Mouse (Mus musculus) myocyte (in vitro differentiated cells): ENCODE measurements around the gene Hist2h3c2. TPM values are rescaled to one million over a fixed set of nuclear protein-coding genes. Genes with fewer than 3 reads are reported as not detected.
"Not testable (repeated sequence)": the region's sequence is repeated elsewhere in the genome, so short reads cannot be mapped to it uniquely, and the experiment has no call there.

Experiments
- H3K27me3 ChIP-seq: one replicate; pipeline ENCODE4 v1.6.1; 2011; ENCODE audit not compliant: control insufficient read depth, insufficient read depth, insufficient read length
- H3K36me3 ChIP-seq: one replicate; pipeline ENCODE4 v1.6.1; 2011; ENCODE audit not compliant: control insufficient read depth, insufficient read depth
- H3K4me2 ChIP-seq: one replicate; pipeline ENCODE4 v1.6.1; 2011; ENCODE audit warnings: low read depth, control low read depth
- H3K4me3 ChIP-seq: one replicate; pipeline ENCODE4 v1.5.1; 2011; ENCODE audit warnings: mild to moderate bottlenecking, control low read depth, moderate library complexity
- H3K79me2 ChIP-seq: one replicate; pipeline ENCODE4 v1.6.1; 2011; ENCODE audit not compliant: control insufficient read depth, insufficient read depth
- H3ac ChIP-seq: one replicate; pipeline ENCODE4 v1.6.1; 2011; ENCODE audit not compliant: control insufficient read depth, insufficient read length
- CEBPB ChIP-seq: IDR thresholded peaks from 2 replicates; pipeline ENCODE4 v1.6.1; 2011; ENCODE audit warnings: mild to moderate bottlenecking, moderate library complexity; ENCODE audit not compliant: poor library complexity, insufficient read depth, severe bottlenecking
- E2F4 ChIP-seq: IDR thresholded peaks from one replicate; pipeline ENCODE4 v1.6.1; 2011; ENCODE audit warnings: mild to moderate bottlenecking, control low read depth, moderate library complexity; ENCODE audit not compliant: insufficient read depth
- MAX ChIP-seq: IDR thresholded peaks from one replicate; pipeline ENCODE4 v1.6.1; 2011; ENCODE audit warnings: low read depth, mild to moderate bottlenecking, control low read depth
- MYOD1 ChIP-seq, 3 experiments: IDR thresholded peaks; one replicate each; pipeline ENCODE4 v1.6.1; 2011; ENCODE audit warnings: control low read depth in 2 of 3, low read depth in 2 of 3, mild to moderate bottlenecking in 2 of 3, moderate library complexity in 1 of 3; ENCODE audit not compliant: insufficient read length in 2 of 3, control insufficient read depth in 1 of 3
- MYOG ChIP-seq, 3 experiments: IDR thresholded peaks; one replicate each; pipeline ENCODE4 v1.6.1; 2011; ENCODE audit warnings: control low read depth in 2 of 3, low read depth in 2 of 3, mild to moderate bottlenecking in 2 of 3; ENCODE audit not compliant: insufficient read length in 2 of 3, control insufficient read depth in 1 of 3, insufficient read depth in 1 of 3
- POLR2A ChIP-seq: IDR thresholded peaks from one replicate; pipeline ENCODE4 v1.6.1; 2011; ENCODE audit warnings: low read depth, mild to moderate bottlenecking, control low read depth, moderate library complexity; ENCODE audit not compliant: insufficient read length
- POLR2AphosphoS2 ChIP-seq: IDR thresholded peaks from one replicate; pipeline ENCODE4 v1.6.1; 2011; ENCODE audit warnings: low read depth, control low read depth; ENCODE audit not compliant: insufficient read length
- REST ChIP-seq: IDR thresholded peaks from one replicate; pipeline ENCODE4 v1.6.1; 2011; ENCODE audit warnings: mild to moderate bottlenecking, control low read depth, moderate library complexity; ENCODE audit not compliant: insufficient read depth, insufficient read length
- SRF ChIP-seq: IDR thresholded peaks from one replicate; pipeline ENCODE4 v1.6.1; 2011; ENCODE audit warnings: low read depth; ENCODE audit not compliant: control insufficient read depth, insufficient read length
- TCF12 ChIP-seq: IDR thresholded peaks from one replicate; pipeline ENCODE4 v1.6.1; 2011; ENCODE audit warnings: mild to moderate bottlenecking, control low read depth; ENCODE audit not compliant: poor library complexity, insufficient read depth, severe bottlenecking
- TCF3 ChIP-seq: IDR thresholded peaks from one replicate; pipeline ENCODE4 v1.6.1; 2011; ENCODE audit warnings: low read depth, control low read depth; ENCODE audit not compliant: insufficient read length
- USF1 ChIP-seq: IDR thresholded peaks from one replicate; pipeline ENCODE4 v1.6.1; 2011; ENCODE audit warnings: low read depth, mild to moderate bottlenecking, control low read depth, moderate library complexity
- polyA plus RNA-seq: library from polyadenylated mRNA; unstranded; fragments of >200 nt; fragmentation: generic; extraction: Trizol; gene quantifications from one replicate; pipeline ENCODE4 v1.2.1, GENCODE M21; 2012; ENCODE audit warnings: missing spikeins

The Hist2h3c2 gene
- polyA plus RNA-seq, 1 experiment: 22.7 TPM

DNA sequence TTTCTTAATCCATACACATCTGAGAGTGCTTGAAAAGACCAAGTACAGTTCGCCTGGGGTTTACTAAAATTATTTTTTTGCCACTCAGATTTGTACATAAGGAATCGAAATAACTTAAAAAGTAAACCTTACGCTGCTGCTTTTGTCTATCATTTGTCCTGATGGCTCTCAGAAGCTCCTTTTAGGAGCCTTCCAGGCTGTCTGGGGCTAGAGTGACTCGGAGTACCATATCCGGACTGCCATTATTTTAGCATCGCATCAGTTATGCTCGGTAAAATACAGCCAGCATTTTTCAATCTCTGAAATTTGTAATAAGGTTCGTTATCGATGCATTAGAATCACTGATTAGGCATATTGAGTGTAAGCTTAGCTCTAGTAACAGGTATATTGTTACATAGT is 1.9 kb upstream of the Hist2h3c2 start:
- Histone ChIP-seq H3K4me3 (no peak overlapping the region), H3K79me2 (no peaks in the 10 kb centered on the region), H3ac (no peak overlapping the region), H3K27me3 (no peaks in the 10 kb centered on the region), H3K36me3 (no peaks in the 10 kb centered on the region), H3K4me2 (peak overlapping the region; percentile 69)
- no peak for TF ChIP-seq CEBPB
- no peak for TF ChIP-seq MYOG (IDR thresholded peaks at IDR 0.05; ENCODE audit: control insufficient read depth in 1 of 3, insufficient read depth in 1 of 3, insufficient read length in 2 of 3, low read depth in 2 of 3)
- TF ChIP-seq USF1: no peak
- TF ChIP-seq POLR2AphosphoS2: no peak
- no peak for TF ChIP-seq E2F4
- TF ChIP-seq TCF12: no peak
- TF ChIP-seq MYOD1 (IDR thresholded peaks at IDR 0.05; ENCODE audit: control insufficient read depth in 1 of 3, insufficient read length in 2 of 3, low read depth in 2 of 3): no peak
- no peak for TF ChIP-seq MAX
- TF ChIP-seq REST: no peak
- no peak for TF ChIP-seq TCF3
- no peak for TF ChIP-seq POLR2A

DNA sequence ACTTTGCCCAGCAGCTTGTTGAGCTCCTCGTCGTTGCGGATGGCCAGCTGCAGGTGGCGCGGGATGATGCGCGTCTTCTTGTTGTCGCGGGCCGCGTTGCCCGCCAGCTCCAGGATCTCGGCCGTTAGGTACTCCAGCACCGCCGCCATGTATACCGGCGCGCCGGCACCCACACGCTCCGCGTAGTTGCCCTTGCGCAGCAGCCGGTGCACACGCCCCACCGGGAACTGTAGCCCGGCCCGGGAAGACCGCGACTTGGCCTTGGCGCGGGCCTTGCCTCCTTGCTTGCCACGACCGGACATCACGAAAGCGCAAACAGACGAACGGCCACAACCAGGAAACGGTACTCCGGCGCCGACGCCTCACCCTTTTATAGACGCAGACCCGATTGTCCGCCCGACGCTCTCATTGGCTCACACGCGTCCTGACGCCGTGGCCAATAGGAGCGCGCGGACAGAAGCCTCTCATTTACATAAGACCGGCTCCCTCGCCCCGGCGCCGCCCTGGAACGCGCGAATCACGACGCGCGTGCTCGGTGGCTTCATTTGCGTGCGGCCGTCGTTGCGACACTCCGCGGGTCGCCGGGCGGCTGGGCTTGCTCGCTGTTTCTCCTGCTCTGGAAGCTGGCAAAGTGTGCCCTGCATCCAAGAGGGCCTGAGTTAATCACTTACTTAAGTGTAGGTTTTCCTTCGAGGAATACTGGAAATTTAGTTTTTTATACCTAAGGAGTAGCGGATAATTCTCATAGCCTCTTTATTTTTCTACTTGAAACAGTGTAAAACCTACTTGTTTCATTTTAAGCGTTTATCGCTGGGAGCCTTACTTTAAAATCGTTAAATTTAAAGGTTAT is 1.2 kb upstream of the Hist2h3c2 start, which contains the start of gene Hist2h2aa2:
Hist2h2aa2 (minus strand) TSS at position 328 of the 850 bp plus-strand sequence.
- not testable (repeated sequence) for H3K79me2 ChIP-seq, H3ac ChIP-seq
- TF ChIP-seq POLR2A: peak; percentile 62
- TF ChIP-seq POLR2AphosphoS2: peak; percentile 67
- 0 out of 2 replicates have a peak, but pooled peaks have one; percentile 9 for TF ChIP-seq CEBPB

DNA sequence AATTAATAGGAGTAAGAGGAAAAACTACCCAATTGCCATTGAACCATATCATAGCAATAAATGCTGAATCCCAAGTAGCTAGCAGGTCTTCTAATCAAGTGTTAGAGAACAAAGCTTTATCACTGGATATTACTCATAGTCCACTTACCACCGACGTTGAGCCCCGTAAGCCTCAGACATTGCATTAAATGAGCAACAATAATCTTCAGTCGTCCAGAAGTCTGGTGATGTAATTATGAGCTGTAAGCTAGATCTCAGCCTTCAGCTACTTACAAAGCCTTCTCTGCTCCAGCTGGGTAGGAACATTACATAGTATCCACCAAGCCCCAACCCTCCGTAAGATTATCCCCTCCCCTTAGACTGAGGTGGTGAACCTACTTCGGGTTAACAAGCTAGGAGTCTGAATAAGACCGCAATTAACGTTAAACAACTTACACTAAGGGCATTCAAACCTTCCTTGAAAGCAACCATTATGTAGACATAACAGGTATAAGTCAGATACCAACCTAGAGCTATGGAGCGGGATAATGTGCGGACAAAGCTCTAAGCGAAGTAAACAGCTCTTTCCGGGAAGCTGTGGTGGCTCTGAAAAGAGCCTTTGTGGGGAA is 919 bp downstream of the Hist2h3c2 start:
- TF ChIP-seq CEBPB (no peak), POLR2AphosphoS2 (peak; percentile 95), POLR2A (peak; percentile 60), MYOG (IDR thresholded peaks at IDR 0.05; ENCODE audit: control insufficient read depth in 1 of 3, insufficient read depth in 1 of 3, insufficient read length in 2 of 3, low read depth in 2 of 3) (no peak), MYOD1 (IDR thresholded peaks at IDR 0.05; ENCODE audit: control insufficient read depth in 1 of 3, insufficient read length in 2 of 3, low read depth in 2 of 3) (no peak), TCF12 (no peak), MAX (no peak), TCF3 (no peak), E2F4 (no peak), USF1 (no peak), REST (no peak), SRF (no peak)
- H3ac ChIP-seq: no peak overlapping the region
- no peaks in the 10 kb centered on the region for H3K27me3 ChIP-seq

More for the DNA sequence above, 1.2 kb upstream of the Hist2h3c2 start, which contains the start of gene Hist2h2aa2:
- Histone ChIP-seq H3K4me3 (peak within 1 kb of the TSS; percentile 26), H3K4me2 (peak within 1 kb of the TSS; percentile 69)
- not testable (repeated sequence) for H3K27me3 ChIP-seq, H3K36me3 ChIP-seq

DNA sequence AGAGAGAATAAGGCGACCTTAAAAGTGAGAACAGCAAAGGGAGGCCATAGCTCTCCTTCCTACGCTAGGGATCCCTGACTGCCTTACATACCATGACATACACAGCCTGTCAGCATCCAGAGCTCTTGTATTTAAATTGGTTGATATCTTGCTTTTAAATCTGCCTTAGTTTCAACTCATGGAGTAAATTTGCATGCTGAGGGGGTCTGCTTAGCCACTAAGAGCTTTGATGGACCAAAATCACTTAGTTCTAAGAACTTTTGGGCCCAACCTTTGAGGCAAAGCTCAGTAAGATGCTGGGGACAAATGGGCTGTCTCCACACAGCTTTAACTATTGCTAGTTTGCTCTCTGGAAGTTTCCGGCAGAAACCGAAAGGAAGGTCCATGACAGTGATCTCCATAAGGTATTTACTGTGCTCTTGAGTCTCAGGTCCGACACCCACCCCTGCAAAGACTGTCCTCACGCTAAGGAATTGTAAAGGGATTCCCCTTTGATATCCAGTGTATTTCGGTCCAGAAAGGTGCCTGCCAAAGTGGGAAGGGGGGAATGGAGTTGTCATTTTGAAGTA is 1.5 kb downstream of the Hist2h3c2 start:
- TF ChIP-seq POLR2AphosphoS2 (peak; percentile 15), POLR2A (peak; percentile 22), USF1 (no peak)
- peak overlapping the region; percentile 85 for H3K4me2 ChIP-seq
- H3K79me2 ChIP-seq: no peaks in the 10 kb centered on the region
- peak overlapping the region; percentile 31 for H3K4me3 ChIP-seq
- H3ac ChIP-seq: no peak overlapping the region
- H3K36me3 ChIP-seq: no peaks in the 10 kb centered on the region
- no peaks in the 10 kb centered on the region for H3K27me3 ChIP-seq

More for the DNA sequence above, 919 bp downstream of the Hist2h3c2 start:
- Histone ChIP-seq H3K79me2 (no peaks in the 10 kb centered on the region), H3K36me3 (no peaks in the 10 kb centered on the region), H3K4me3 (peak overlapping the region; percentile 31), H3K4me2 (peak overlapping the region; percentile 85)

DNA sequence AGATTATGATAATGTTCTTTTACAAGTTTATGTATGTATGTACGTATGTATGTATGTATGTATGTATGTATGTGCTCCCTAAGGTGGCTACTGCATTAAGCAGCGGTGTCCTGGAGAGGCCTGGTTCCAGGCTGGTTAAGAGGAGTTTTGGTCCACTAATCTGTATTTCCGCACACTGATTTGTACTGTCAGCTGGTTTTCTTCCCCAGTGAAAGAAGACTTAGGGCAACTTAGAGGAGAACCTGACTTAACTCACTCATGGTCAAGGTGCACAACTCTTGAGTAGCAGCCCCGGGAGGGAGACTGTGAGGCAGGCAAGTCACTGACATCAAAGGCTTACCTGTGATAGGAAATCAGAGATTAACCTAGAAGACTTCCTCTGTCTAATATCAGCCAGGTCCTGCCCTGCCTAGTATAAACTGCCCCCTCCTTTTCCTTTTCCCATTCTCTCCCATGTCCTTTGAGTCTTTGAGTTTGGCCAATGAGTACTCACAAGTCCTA is 2.0 kb downstream of the Hist2h3c2 start:
- Histone ChIP-seq H3K4me2 (peak overlapping the region; percentile 85), H3K4me3 (peak overlapping the region; percentile 31), H3K79me2 (no peaks in the 10 kb centered on the region), H3ac (no peak overlapping the region), H3K36me3 (no peaks in the 10 kb centered on the region), H3K27me3 (no peaks in the 10 kb centered on the region)
- no peak for TF ChIP-seq SRF
- no peak for TF ChIP-seq POLR2A
- no peak for TF ChIP-seq E2F4
- TF ChIP-seq POLR2AphosphoS2: no peak
